Mouse (Mus musculus) liver, embryonic 12.5 days (tissue): ENCODE data around the gene Tmod2. TPM values are rescaled to one million over a fixed set of nuclear protein-coding genes. Genes with fewer than 3 reads are reported as not detected.

Experiments
- ATAC-seq: fragments of 200-750 bp; cut with Nextera tagmentation; 2 replicates; pipeline ENCODE4 v1.8.0; 2017; ENCODE audit warnings: moderate number of reproducible peaks, mild to moderate bottlenecking, moderate library complexity
- H3K27ac ChIP-seq: fragments of 300-500 bp; sonication (generic); 2 replicates; pipeline ENCODE4 v1.5.1; 2016; ENCODE audit warnings: mild to moderate bottlenecking
- H3K27me3 ChIP-seq: fragments of 300-500 bp; sonication (generic); replicated peaks from 2 replicates; pipeline ENCODE4 v1.6.1; 2016; ENCODE audit warnings: mild to moderate bottlenecking, moderate library complexity
- H3K36me3 ChIP-seq: fragments of 300-500 bp; sonication (generic); 2 replicates; pipeline ENCODE4 v1.6.1; 2016; ENCODE audit warnings: mild to moderate bottlenecking, moderate library complexity
- H3K4me1 ChIP-seq: fragments of 300-500 bp; sonication (generic); 2 replicates; pipeline ENCODE4 v1.6.1; 2016
- H3K4me2 ChIP-seq: fragments of 300-500 bp; sonication (generic); 2 replicates; pipeline ENCODE4 v1.6.1; 2016; ENCODE audit warnings: mild to moderate bottlenecking, moderate library complexity
- H3K4me3 ChIP-seq: fragments of 300-500 bp; sonication (generic); 2 replicates; pipeline ENCODE4 v1.5.1; 2016; ENCODE audit warnings: mild to moderate bottlenecking, moderate library complexity
- H3K9ac ChIP-seq: fragments of 300-500 bp; sonication (generic); 2 replicates; pipeline ENCODE4 v1.6.1; 2016; ENCODE audit warnings: mild to moderate bottlenecking, moderate library complexity
- H3K9me3 ChIP-seq: fragments of 300-500 bp; sonication (generic); replicated peaks from 2 replicates; pipeline ENCODE4 v1.6.1; 2016; ENCODE audit warnings: mild to moderate bottlenecking, moderate library complexity
- WGBS: fragments of 180-500 bp; shearing (Covaris S2); methylation state at CpG from one replicate; pipeline ENCODE4 v1.1.7; 2016; ENCODE audit not compliant: insufficient replicate concordance; 5-methylcytosine and 5-hydroxymethylcytosine counted together
- polyA plus RNA-seq: library from polyadenylated mRNA; unstranded; fragments of >200 nt; fragmentation: Nextera tagmentation; extraction: Ambion mirVana; gene quantifications from 2 replicates; pipeline ENCODE4 v1.2.1, GENCODE M21; 2016

The Tmod2 gene
- polyA plus RNA-seq, 1 experiment from 2014 or later = 0.69 TPM

- Histone ChIP-seq H3K27me3 (no peaks in the 10 kb centered on the region), H3K4me2 (peak overlapping the region; percentile 47), H3K9ac (no peak overlapping the region), H3K4me3 (no peak overlapping the region), H3K4me1 (peaks cover 24% of the 10 kb centered on the region), H3K36me3 (no peaks in the 10 kb centered on the region), H3K9me3 (no peaks in the 10 kb centered on the region), H3K27ac (no peak overlapping the region)
- no peak for ATAC-seq
- WGBS = 41% methylated on average over 2 of the region's 2 CpGs
Measured at GRCm38 (mm10) chr9:75563176-75563575, 47.9 kb downstream of the Tmod2 start.

- Histone ChIP-seq H3K4me3 (no peak overlapping the region), H3K9ac (no peak overlapping the region), H3K36me3 (no peaks in the 10 kb centered on the region), H3K27me3 (no peaks in the 10 kb centered on the region), H3K27ac (no peak overlapping the region), H3K9me3 (no peaks in the 10 kb centered on the region), H3K4me2 (no peak overlapping the region), H3K4me1 (peaks cover 40% of the 10 kb centered on the region)
- ATAC-seq = no peak
- 76% methylated on average over 13 of the region's 13 CpGs for WGBS
Measured at GRCm38 (mm10) chr9:75561040-75561669, 50.0 kb downstream of the Tmod2 start.

GRCm38 (mm10) chr9:75560353-75560752 is 50.8 kb downstream of the Tmod2 start:
- Histone ChIP-seq H3K27ac (no peak overlapping the region), H3K36me3 (no peaks in the 10 kb centered on the region), H3K9ac (no peak overlapping the region), H3K4me3 (no peak overlapping the region), H3K9me3 (no peaks in the 10 kb centered on the region), H3K4me1 (peaks cover 40% of the 10 kb centered on the region), H3K4me2 (no peak overlapping the region), H3K27me3 (no peaks in the 10 kb centered on the region)
- ATAC-seq = no peak

- Histone ChIP-seq H3K9ac (peak within 1 kb of the TSS; percentile 82), H3K4me2 (peak within 1 kb of the TSS; percentile 88), H3K27ac (peak within 1 kb of the TSS; percentile 93), H3K4me3 (peak within 1 kb of the TSS; percentile 80), H3K36me3 (no peaks in the 10 kb centered on the region), H3K4me1 (peaks cover 40% of the 10 kb centered on the region), H3K27me3 (no peaks in the 10 kb centered on the region), H3K9me3 (no peaks in the 10 kb centered on the region)
- peak; percentile 95 for ATAC-seq
- 2% methylated on average over 21 of the region's 21 CpGs for WGBS
Measured at GRCm38 (mm10) chr9:75559512-75560012, 51.6 kb downstream of the Tmod2 start, which contains the start of gene Tmod3. Gene Tmod3, minus strand, starts transcription at chr9:75559657.

- peak overlapping the region; percentile 80 for H3K4me3 ChIP-seq
- H3K36me3 ChIP-seq = no peaks in the 10 kb centered on the region
Measured at GRCm38 (mm10) chr9:75558812-75559511, 52.2 kb downstream of the Tmod2 start.

GRCm38 (mm10) chr9:75558360-75558759 is 52.8 kb downstream of the Tmod2 start:
- Histone ChIP-seq H3K4me1 (peaks cover 37% of the 10 kb centered on the region), H3K4me3 (peak overlapping the region; percentile 80), H3K27me3 (no peaks in the 10 kb centered on the region), H3K9ac (peak overlapping the region; percentile 82), H3K4me2 (peak overlapping the region; percentile 88), H3K27ac (peak overlapping the region; percentile 93), H3K9me3 (no peaks in the 10 kb centered on the region), H3K36me3 (no peaks in the 10 kb centered on the region)
- ATAC-seq = no peak
- 13% methylated on average over 3 of the region's 3 CpGs for WGBS

More at GRCm38 (mm10) chr9:75558812-75559511, 52.2 kb downstream of the Tmod2 start:
- peak overlapping the region; percentile 93 for H3K27ac ChIP-seq
- WGBS = under 1% methylated on average over 44 of the region's 47 CpGs
- H3K4me2 ChIP-seq = peak overlapping the region; percentile 88
- H3K9me3 ChIP-seq = no peaks in the 10 kb centered on the region
- peaks cover 37% of the 10 kb centered on the region for H3K4me1 ChIP-seq
- no peaks in the 10 kb centered on the region for H3K27me3 ChIP-seq
- H3K9ac ChIP-seq = peak overlapping the region; percentile 82
- peak; percentile 90 for ATAC-seq

GRCm38 (mm10) chr9:75553719-75554118 is 57.4 kb downstream of the Tmod2 start:
- no peak overlapping the region for H3K4me3 ChIP-seq
- no peaks in the 10 kb centered on the region for H3K27me3 ChIP-seq
- H3K9ac ChIP-seq = no peak overlapping the region
- no peaks in the 10 kb centered on the region for H3K9me3 ChIP-seq
- H3K27ac ChIP-seq = no peak overlapping the region
- H3K36me3 ChIP-seq = no peaks in the 10 kb centered on the region
- H3K4me2 ChIP-seq = no peak overlapping the region
- no peak for ATAC-seq
- WGBS = 72% methylated on average over 4 of the region's 4 CpGs
- H3K4me1 ChIP-seq = peaks cover 45% of the 10 kb centered on the region

GRCm38 (mm10) chr9:75551342-75551741 is 59.8 kb downstream of the Tmod2 start:
- Histone ChIP-seq H3K4me1 (peaks cover 49% of the 10 kb centered on the region), H3K9ac (no peak overlapping the region), H3K4me3 (no peak overlapping the region), H3K4me2 (no peak overlapping the region), H3K9me3 (no peaks in the 10 kb centered on the region), H3K36me3 (no peaks in the 10 kb centered on the region), H3K27ac (no peak overlapping the region), H3K27me3 (no peaks in the 10 kb centered on the region)
- WGBS = 67% methylated on average over 5 of the region's 5 CpGs
- no peak for ATAC-seq

- Histone ChIP-seq H3K36me3 (no peaks in the 10 kb centered on the region), H3K27ac (no peak overlapping the region), H3K9me3 (no peaks in the 10 kb centered on the region), H3K9ac (no peak overlapping the region), H3K4me3 (no peak overlapping the region), H3K27me3 (no peaks in the 10 kb centered on the region), H3K4me1 (peaks cover 63% of the 10 kb centered on the region), H3K4me2 (no peak overlapping the region)
- WGBS = 65% methylated on average over 8 of the region's 8 CpGs
- ATAC-seq = no peak
Measured at GRCm38 (mm10) chr9:75549010-75549409, 62.1 kb downstream of the Tmod2 start.

GRCm38 (mm10) chr9:75546885-75547553 is 64.1 kb downstream of the Tmod2 start:
- H3K27me3 ChIP-seq = no peaks in the 10 kb centered on the region
- peak overlapping the region; percentile 15 for H3K9ac ChIP-seq
- 43% methylated on average over 12 of the region's 12 CpGs for WGBS
- H3K27ac ChIP-seq = no peak overlapping the region
- peak overlapping the region; percentile 52 for H3K4me2 ChIP-seq
- no peak overlapping the region for H3K4me3 ChIP-seq
- no peaks in the 10 kb centered on the region for H3K9me3 ChIP-seq
- H3K4me1 ChIP-seq = peaks cover 61% of the 10 kb centered on the region
- ATAC-seq = peak; percentile 79
- no peaks in the 10 kb centered on the region for H3K36me3 ChIP-seq

- Histone ChIP-seq H3K4me3 (no peak overlapping the region), H3K4me2 (no peak overlapping the region), H3K4me1 (peaks cover 62% of the 10 kb centered on the region), H3K36me3 (no peaks in the 10 kb centered on the region), H3K27ac (no peak overlapping the region), H3K9ac (no peak overlapping the region), H3K9me3 (no peaks in the 10 kb centered on the region), H3K27me3 (no peaks in the 10 kb centered on the region)
- WGBS = 45% methylated on average over 8 of the region's 8 CpGs
- peak; percentile 79 for ATAC-seq
Measured at GRCm38 (mm10) chr9:75545514-75545913, 65.6 kb downstream of the Tmod2 start.

GRCm38 (mm10) chr9:75541497-75541896 is 69.6 kb downstream of the Tmod2 start:
- ATAC-seq = no peak
- Histone ChIP-seq H3K4me1 (peaks cover 53% of the 10 kb centered on the region), H3K27ac (no peak overlapping the region), H3K9ac (no peak overlapping the region), H3K4me3 (no peak overlapping the region), H3K36me3 (no peaks in the 10 kb centered on the region), H3K4me2 (no peak overlapping the region), H3K9me3 (no peaks in the 10 kb centered on the region), H3K27me3 (no peaks in the 10 kb centered on the region)
- 21% methylated on average over 5 of the region's 5 CpGs for WGBS
